Mouse (Mus musculus): Measurements from ENCODE around the gene Angpt4. TPM values are rescaled to one million over a fixed set of nuclear protein-coding genes. Genes with fewer than 3 reads are reported as not detected.

Gene Angpt4
- polyA plus RNA-seq, 1 experiment from 2014 or later = 0.62 TPM

DNA sequence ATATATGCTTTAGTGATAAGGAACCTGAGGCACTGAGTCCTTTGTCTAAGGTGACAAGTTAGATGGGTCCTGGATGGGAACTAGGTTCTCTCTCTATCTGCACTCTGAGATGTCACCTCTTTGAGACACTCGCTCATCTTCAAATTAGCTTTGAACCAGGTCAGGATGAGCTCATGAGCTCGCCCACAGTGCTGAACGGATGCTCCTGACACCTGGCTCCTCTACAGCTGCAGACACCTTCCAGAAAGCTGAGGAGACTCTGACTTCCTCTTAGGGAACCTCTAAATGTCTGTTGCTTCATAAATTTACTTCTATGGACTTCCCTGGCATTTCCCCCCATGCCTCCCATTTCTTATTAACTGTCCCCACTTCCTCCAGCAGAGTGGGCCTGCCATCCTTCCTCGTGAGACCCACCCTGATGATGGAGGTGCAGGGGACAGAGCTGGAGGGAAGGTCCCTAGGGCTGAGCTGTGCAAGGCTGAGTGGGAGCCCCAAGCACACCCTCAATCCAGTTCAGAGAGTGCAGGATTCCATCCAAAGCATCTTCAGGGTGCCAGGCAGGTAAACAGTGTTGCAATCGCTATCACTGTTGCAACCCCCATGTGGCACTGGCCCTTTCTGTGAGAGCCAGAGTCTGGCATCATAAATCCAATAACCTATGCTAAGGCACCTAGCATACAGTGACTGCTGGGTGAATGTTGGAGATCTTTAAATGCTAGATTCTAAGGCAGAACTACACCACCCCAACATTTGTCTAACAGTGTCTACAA lies 28.8 kb downstream of the Angpt4 start:
- Histone ChIP-seq H3K9ac (no peak overlapping the region), H3K4me1 (peaks cover 5% of the 10 kb centered on the region), H3K4me3 (no peak overlapping the region), H3K4me2 (no peak overlapping the region), H3K27me3 (no peaks in the 10 kb centered on the region), H3K9me3 (no peaks in the 10 kb centered on the region), H3K36me3 (no peaks in the 10 kb centered on the region), H3K27ac (no peak overlapping the region)
- 68% methylated on average over 5 of the region's 5 CpGs for WGBS
- no peak for ATAC-seq (ENCODE audit: borderline replicate concordance, extremely low read depth, low FRiP score, low TSS enrichment)

DNA sequence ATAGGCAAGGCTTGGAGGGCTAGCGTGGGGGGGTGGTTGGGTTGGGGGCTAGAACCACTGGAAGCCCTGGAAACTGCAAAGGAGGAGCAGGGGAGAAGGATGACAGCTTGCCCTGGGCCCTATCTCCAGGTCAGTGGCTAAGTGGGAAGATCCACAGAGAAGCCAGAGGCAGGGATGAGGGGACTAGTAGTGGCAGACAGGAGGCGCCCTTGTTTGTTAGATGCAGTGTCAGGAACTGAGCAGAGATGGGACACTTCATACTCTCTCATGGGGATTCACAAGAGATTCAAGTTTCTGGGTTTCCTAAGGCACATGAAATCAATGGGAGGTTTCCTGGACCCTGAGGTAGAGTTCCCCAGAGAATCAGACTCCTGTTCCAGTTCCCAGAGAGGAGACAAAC lies 30.3 kb downstream of the Angpt4 start:
- ATAC-seq (ENCODE audit: borderline replicate concordance, extremely low read depth, low FRiP score, low TSS enrichment) = no peak
- Histone ChIP-seq H3K36me3 (no peaks in the 10 kb centered on the region), H3K4me3 (no peak overlapping the region), H3K9me3 (no peaks in the 10 kb centered on the region), H3K4me2 (no peak overlapping the region), H3K4me1 (peaks cover 5% of the 10 kb centered on the region), H3K9ac (no peak overlapping the region), H3K27me3 (no peaks in the 10 kb centered on the region), H3K27ac (no peak overlapping the region)
- 29% methylated on average over 2 of the region's 2 CpGs for WGBS

DNA sequence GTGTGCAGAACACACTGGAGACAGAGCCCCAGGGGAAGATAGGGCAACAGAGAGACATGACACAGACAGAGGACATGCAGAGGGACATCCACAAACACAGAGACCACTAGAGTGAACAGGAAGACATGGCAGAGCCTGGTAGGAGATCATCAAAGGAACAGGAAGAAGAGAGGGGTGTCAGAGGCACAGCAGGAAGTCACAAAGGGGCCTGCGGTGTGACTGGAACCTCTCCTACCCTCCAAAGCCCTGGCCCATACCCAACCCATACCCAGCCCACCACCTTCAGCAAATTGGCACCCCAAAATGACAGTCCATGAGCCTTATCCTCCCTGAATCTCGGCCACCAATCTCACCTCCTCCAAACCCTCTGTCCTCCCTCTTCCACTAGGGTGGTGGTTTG lies 33.1 kb downstream of the Angpt4 start:
- WGBS = 54% methylated on average over 2 of the region's 2 CpGs
- no peaks in the 10 kb centered on the region for H3K36me3 ChIP-seq
- no peak overlapping the region for H3K4me2 ChIP-seq
- H3K27ac ChIP-seq = no peak overlapping the region
- no peak overlapping the region for H3K4me3 ChIP-seq
- ATAC-seq (ENCODE audit: borderline replicate concordance, extremely low read depth, low FRiP score, low TSS enrichment) = no peak
- no peaks in the 10 kb centered on the region for H3K9me3 ChIP-seq
- H3K4me1 ChIP-seq = no peaks in the 10 kb centered on the region
- no peaks in the 10 kb centered on the region for H3K27me3 ChIP-seq
- no peak overlapping the region for H3K9ac ChIP-seq

DNA sequence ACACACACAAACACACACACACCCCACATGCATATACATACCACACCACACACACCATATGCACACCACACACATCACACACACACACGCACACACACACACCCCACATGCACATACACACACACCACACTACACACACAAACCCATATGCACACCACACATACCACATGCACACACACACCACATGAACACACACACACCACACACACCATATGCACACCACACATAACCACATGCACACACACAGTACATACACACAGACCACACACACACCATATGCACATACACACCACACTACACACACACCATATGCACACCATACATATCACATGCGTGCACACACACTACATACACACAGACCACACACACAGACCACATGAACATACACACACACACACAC lies 36.6 kb downstream of the Angpt4 start:
- 85% methylated on average over 2 of the region's 2 CpGs for whole genome bisulfite sequencing
- ATAC-seq (ENCODE audit: borderline replicate concordance, extremely low read depth, low FRiP score, low TSS enrichment) = no peak
- no peak overlapping the region for H3K9ac ChIP-seq
- H3K27ac ChIP-seq = no peak overlapping the region
- H3K4me1 ChIP-seq = no peaks in the 10 kb centered on the region
- no peaks in the 10 kb centered on the region for H3K36me3 ChIP-seq
- no peak overlapping the region for H3K4me3 ChIP-seq
- no peaks in the 10 kb centered on the region for H3K27me3 ChIP-seq
- H3K9me3 ChIP-seq = no peaks in the 10 kb centered on the region
- H3K4me2 ChIP-seq = no peak overlapping the region

DNA sequence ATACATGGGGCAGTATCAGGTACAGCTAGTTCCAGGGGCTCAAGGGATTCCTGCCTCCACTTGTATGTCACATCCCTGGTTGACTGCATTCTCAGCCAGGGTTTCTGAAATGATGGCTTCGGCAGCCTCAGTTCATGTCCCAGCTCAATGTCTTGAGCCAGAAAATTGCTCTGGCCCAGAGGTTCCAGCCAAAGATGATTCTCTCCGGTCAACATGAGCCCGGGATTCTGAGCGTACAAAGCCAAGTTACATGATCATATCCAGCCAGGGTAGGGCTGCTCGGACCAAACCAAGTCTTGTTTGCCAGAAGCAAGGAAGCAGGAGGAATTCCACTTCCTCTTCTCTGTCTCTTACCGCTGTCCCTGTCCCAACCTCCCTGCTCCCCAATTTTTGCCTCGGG lies 37.3 kb downstream of the Angpt4 start:
- no peaks in the 10 kb centered on the region for H3K27me3 ChIP-seq
- no peaks in the 10 kb centered on the region for H3K9me3 ChIP-seq
- H3K4me2 ChIP-seq = no peak overlapping the region
- no peak overlapping the region for H3K9ac ChIP-seq
- no peak overlapping the region for H3K27ac ChIP-seq
- no peaks in the 10 kb centered on the region for H3K36me3 ChIP-seq
- WGBS = 78% methylated on average over 7 of the region's 7 CpGs
- H3K4me3 ChIP-seq = no peak overlapping the region
- no peaks in the 10 kb centered on the region for H3K4me1 ChIP-seq
- no peak for ATAC-seq (ENCODE audit: borderline replicate concordance, extremely low read depth, low FRiP score, low TSS enrichment)

DNA sequence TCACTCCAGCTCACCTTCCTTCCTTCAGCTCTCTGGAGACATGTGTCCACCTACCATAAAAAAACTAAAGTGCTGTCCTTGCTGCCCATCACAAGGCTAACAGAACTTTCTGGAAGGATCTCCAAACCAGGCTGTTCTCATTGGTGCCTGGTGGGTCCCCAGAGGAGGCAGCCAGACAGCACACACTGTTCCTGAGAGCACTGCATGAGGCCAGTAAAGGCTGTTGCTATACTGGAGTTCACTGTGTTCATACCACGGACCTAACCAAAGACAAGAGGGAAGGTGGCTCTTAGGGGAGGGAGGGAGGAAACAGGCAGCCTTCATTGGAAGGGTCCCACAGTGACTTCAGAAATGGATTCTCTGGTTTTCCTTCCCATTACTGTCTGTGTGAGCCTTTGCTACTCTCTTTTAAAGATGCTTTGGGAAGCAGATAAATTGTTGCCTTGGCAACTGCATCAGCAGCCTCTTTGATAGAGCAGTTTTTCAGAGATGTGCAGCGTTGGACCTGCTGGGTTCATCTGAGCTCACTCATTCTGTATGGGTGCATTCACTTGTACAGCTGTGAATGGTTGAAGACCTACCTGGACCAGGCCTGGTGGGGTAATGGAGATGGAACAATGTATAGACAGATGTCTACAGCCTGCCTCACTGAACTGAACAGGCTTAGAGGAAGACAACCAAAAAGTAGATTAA lies 38.2 kb downstream of the Angpt4 start:
- ATAC-seq (ENCODE audit: borderline replicate concordance, extremely low read depth, low FRiP score, low TSS enrichment) = no peak
- no peaks in the 10 kb centered on the region for H3K36me3 ChIP-seq
- no peaks in the 10 kb centered on the region for H3K27me3 ChIP-seq
- no peaks in the 10 kb centered on the region for H3K9me3 ChIP-seq
- no peak overlapping the region for H3K9ac ChIP-seq
- H3K4me2 ChIP-seq = no peak overlapping the region
- 67% methylated on average over 2 of the region's 2 CpGs for WGBS
- H3K4me3 ChIP-seq = no peak overlapping the region
- H3K4me1 ChIP-seq = no peaks in the 10 kb centered on the region
- H3K27ac ChIP-seq = no peak overlapping the region

DNA sequence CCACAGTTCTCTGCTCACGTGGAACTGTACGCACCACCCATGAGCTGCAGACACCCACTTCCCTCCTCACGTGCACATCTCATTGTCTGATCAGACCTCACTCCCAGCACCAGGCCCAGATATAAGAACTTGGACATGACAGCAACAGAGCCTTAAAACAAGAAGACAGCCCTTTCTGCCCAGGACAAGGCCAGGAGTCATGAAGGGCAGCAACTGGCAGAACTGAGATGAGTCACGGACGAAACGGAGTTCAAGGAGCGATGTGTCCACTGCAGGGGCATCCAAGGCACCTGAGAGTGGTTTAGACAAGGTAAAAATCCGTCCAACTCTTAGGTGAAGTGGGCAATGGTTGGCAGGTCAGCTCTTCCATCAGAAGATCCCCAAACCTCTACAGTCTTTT lies 42.7 kb downstream of the Angpt4 start:
- ATAC-seq (ENCODE audit: borderline replicate concordance, extremely low read depth, low FRiP score, low TSS enrichment) = no peak
- no peaks in the 10 kb centered on the region for H3K36me3 ChIP-seq
- 81% methylated on average over 8 of the region's 8 CpGs for WGBS

DNA sequence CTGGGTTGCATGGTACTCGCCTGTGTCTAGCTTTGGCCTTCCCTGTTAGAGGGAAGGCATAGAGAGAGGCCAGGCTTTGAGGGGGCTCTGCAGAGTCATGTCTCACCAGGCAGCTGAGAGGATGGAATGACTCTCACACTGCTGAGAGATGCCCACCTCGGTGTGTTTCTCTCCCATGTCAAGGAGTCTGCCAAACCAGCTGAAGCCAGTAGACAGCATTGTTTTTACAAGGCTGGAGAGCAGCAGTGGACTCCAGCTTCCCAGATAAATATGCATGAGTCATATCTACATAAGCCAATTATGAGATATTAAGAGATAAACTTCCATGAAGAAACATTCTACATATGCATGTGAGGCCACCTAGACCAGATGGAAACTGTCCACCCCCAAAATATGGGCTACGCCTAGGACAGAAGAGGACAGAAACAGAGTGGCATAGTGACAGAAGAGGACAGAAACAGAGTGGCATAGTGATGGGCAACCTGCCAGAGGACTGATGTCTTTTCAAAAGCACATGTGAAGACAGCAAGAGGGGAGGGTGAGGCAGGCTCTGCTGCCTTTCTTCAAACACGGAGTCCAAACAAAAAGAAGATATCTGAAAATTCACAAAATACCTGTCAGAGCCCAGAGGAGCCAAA lies 45.6 kb downstream of the Angpt4 start:
- no peak overlapping the region for H3K27ac ChIP-seq
- 60% methylated on average over 4 of the region's 4 CpGs for WGBS
- no peak overlapping the region for H3K4me3 ChIP-seq
- H3K9ac ChIP-seq = no peak overlapping the region
- no peaks in the 10 kb centered on the region for H3K9me3 ChIP-seq
- no peaks in the 10 kb centered on the region for H3K27me3 ChIP-seq
- H3K4me1 ChIP-seq = 0 out of 2 replicates have a peak, but pooled peaks cover 8% of the 10 kb centered on the region
- H3K4me2 ChIP-seq = no peak overlapping the region
- ATAC-seq (ENCODE audit: borderline replicate concordance, extremely low read depth, low FRiP score, low TSS enrichment) = no peak
- no peaks in the 10 kb centered on the region for H3K36me3 ChIP-seq

More for the DNA sequence above, 42.7 kb downstream of the Angpt4 start:
- Histone ChIP-seq H3K27me3 (no peaks in the 10 kb centered on the region), H3K27ac (no peak overlapping the region), H3K9ac (no peak overlapping the region), H3K9me3 (no peaks in the 10 kb centered on the region), H3K4me3 (no peak overlapping the region), H3K4me1 (no peaks in the 10 kb centered on the region), H3K4me2 (no peak overlapping the region)

DNA sequence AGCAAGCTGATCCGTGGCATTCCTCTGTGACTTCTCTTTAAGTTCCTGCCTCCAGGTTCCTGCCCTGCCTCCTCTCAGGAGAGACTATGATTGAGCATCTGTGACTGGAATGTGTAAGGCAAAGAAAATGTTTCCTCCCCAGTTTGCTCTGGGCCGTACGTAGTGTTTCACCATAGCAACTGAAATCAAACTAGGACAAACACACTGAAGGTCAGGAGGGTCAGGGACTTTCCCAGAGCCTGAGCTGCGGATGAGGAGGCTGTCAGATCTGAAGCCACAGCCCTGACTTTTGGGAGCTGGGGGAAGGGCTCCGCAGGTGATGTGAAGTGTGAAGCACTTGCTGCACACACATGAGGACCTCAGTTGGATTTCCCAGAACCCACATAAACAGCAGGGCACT lies 48.3 kb downstream of the Angpt4 start:
- H3K27ac ChIP-seq = no peak overlapping the region
- WGBS = 10% methylated on average over 5 of the region's 5 CpGs
- ATAC-seq (ENCODE audit: borderline replicate concordance, extremely low read depth, low FRiP score, low TSS enrichment) = no peak
- H3K4me3 ChIP-seq = no peak overlapping the region
- peaks cover 20% of the 10 kb centered on the region for H3K4me1 ChIP-seq
- H3K9ac ChIP-seq = no peak overlapping the region
- no peaks in the 10 kb centered on the region for H3K9me3 ChIP-seq
- no peaks in the 10 kb centered on the region for H3K27me3 ChIP-seq
- no peaks in the 10 kb centered on the region for H3K36me3 ChIP-seq
- no peak overlapping the region for H3K4me2 ChIP-seq

DNA sequence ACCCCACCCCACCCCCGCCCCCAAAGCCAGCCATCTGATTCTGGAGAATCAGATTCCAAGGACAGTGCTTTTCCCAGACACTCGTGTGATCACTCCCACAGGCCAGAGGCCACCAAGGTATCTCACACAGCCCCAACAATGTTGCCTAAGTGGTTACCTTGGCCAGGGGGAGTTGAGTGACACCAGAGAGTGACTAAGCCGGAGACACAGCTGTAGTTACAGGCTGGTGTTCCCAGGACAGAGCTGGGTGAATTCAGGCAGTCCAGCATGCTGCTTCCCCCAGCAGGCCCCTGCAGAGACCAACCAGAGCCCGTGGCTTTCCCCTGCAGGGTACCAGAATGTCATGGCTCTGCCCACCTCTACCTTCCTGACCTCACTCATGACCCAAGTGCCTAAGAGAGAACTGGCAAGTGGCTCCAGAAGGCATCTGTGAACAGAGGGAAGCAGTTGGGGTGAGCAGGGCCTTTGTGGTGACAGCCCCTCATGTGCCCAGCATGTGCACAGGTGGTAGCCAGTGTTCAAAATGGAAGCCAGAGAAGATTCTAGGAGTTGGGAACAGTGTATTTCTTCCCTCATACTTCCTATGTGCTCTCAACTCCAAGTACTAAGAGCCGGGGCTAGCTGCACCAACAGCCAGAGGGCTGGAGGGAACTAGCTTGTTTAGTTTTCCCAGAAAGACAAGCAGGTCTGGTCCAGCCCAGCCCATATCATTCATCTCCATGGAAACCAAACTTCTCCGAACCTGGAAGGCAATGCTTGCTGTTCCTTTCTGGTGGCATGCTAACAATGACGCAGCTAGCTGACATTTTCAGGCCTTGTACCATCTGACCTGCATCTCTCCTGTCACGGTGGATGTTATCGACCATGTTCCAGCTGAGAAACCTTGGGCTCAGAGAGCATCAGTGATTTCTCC lies 50.5 kb downstream of the Angpt4 start:
- WGBS = 49% methylated on average over 9 of the region's 9 CpGs
- Histone ChIP-seq H3K36me3 (no peaks in the 10 kb centered on the region), H3K4me1 (peaks cover 20% of the 10 kb centered on the region), H3K27ac (0 out of 2 replicates have a peak overlapping the region, but pooled peaks have one; percentile 9), H3K9me3 (no peaks in the 10 kb centered on the region), H3K27me3 (no peaks in the 10 kb centered on the region), H3K9ac (no peak overlapping the region), H3K4me3 (no peak overlapping the region), H3K4me2 (no peak overlapping the region)
- no peak for ATAC-seq (ENCODE audit: borderline replicate concordance, extremely low read depth, low FRiP score, low TSS enrichment)

DNA sequence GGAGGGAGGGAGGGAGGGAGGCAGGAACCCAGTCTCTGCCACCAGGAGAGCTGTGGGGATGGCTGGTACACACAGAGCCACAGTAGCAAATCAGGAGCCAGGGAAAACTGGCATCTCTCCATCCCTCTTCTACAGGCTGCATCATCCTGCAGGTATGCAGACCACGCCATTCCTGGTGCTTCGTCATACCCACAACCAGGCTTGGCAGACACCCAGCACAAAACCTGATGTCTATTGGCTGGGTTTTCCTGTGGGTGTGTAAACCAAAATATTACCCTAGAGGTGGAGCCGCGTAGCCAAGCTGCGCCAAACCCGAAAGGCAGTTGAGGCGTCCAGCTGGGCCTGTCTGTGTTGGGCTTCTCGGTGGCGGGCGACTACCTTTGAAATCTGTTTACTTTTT lies 51.5 kb downstream of the Angpt4 start:
- 14% methylated on average over 10 of the region's 10 CpGs for WGBS
- Histone ChIP-seq H3K4me2 (no peak overlapping the region), H3K9ac (no peak overlapping the region), H3K4me3 (no peak overlapping the region), H3K4me1 (peaks cover 20% of the 10 kb centered on the region), H3K9me3 (no peaks in the 10 kb centered on the region), H3K27ac (peak overlapping the region; percentile 37; the same call in 1 of the 2 replicates), H3K36me3 (no peaks in the 10 kb centered on the region), H3K27me3 (no peaks in the 10 kb centered on the region)
- ATAC-seq (ENCODE audit: borderline replicate concordance, extremely low read depth, low FRiP score, low TSS enrichment) = peak; percentile 83; the same call in 1 of the 2 replicates

All from lung, embryonic 15.5 days (tissue).